Mouse (Mus musculus) C2C12 (cell line): ENCODE results near the gene Crocc.

Source experiments
- CEBPB ChIP-seq: IDR thresholded peaks from one replicate; pipeline ENCODE4 v1.6.1; 2011; ENCODE audit warnings: low read depth, mild to moderate bottlenecking, control low read depth, moderate library complexity
- CTCF ChIP-seq: IDR thresholded peaks from one replicate; pipeline ENCODE4 v1.5.1; 2011; ENCODE audit not compliant: control insufficient read depth, insufficient read depth, insufficient read length
- FOSL1 ChIP-seq: IDR thresholded peaks from one replicate; pipeline ENCODE4 v1.8.0; 2011; ENCODE audit warnings: mild to moderate bottlenecking, low read length; ENCODE audit not compliant: poor library complexity, insufficient read depth, severe bottlenecking
- MAX ChIP-seq: IDR thresholded peaks from one replicate; pipeline ENCODE4 v1.6.1; 2011; ENCODE audit warnings: mild to moderate bottlenecking, control low read depth
- MYOD1 ChIP-seq: IDR thresholded peaks from one replicate; pipeline ENCODE4 v1.6.1; 2011; ENCODE audit warnings: low read depth; ENCODE audit not compliant: control insufficient read depth, insufficient read length
- MYOG ChIP-seq: IDR thresholded peaks from one replicate; pipeline ENCODE4 v1.6.1; 2011; ENCODE audit not compliant: control insufficient read depth, insufficient read length; ENCODE audit errors: extremely low read depth
- USF1 ChIP-seq: IDR thresholded peaks from one replicate; pipeline ENCODE4 v1.6.1; 2011; ENCODE audit warnings: low read depth, mild to moderate bottlenecking, control low read depth, moderate library complexity

GRCm38 (mm10) chr4:141017657-141018436 is 42.5 kb downstream of the Crocc start:
- TF ChIP-seq CTCF, result no peak
- no peak for TF ChIP-seq MYOD1
- TF ChIP-seq MAX, result no peak
- TF ChIP-seq CEBPB, result no peak
- TF ChIP-seq USF1, result no peak
- TF ChIP-seq FOSL1, result no peak
- no peak for TF ChIP-seq MYOG
